Mouse (Mus musculus) embryo, embryonic 10 days (tissue): Measurements from ENCODE around the gene Mcrip1.
"Not testable (repeated sequence)": the region's sequence is repeated elsewhere in the genome, so short reads cannot be mapped to it uniquely, and the experiment has no call there.

ENCODE experiments used
- DNase-seq: peaks from one replicate; pipeline ENCODE4 v3.0.0-alpha.2; 2015; ENCODE audit warnings: low spot score

The Mcrip1 gene

DNA sequence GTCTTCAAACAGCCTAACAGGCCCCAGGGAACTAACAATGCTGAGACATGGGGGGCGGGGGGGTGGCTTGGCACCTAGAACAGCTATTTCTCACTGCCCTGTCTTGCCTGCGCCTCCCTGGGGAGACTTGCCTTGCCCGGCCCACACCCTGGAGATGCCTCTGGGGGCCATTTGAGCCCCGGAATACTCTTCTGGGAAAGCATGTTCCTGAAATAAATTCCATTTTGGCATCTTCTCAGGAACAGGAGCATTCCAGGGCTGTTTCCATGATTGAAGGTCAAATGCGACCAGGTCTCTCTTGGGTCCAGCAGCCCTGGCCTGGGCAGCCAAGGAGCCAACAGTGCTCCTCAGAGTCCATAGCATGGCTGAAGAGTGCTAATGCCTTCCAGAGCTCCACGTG is 7.2 kb downstream of the Mcrip1 start:
- DNase-seq: no peak

DNA sequence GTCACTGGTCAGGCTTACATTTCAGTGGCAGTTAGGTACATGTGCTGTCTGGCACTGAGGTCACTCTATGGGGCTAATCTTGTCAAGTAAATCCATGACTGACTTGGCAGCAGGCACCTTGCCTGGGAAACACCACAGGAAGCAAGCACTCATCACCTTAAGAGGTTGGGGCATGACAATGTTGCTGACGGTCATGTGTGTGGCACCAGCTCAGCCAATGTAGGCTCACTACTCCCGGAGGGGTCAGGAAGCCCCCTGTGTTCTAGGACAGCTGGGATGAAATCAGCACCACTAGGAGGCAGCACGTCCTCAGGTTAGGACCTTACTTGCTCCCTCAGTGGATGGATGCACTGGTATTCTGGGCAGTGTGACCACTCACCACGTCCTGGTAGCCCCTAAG is 7.6 kb downstream of the Mcrip1 start:
- peak; percentile 63 for DNase-seq

GRCm38 (mm10) chr11:120539285-120540014 is 10.1 kb downstream of the Mcrip1 start:
- peak; percentile 42 for DNase-seq

DNA sequence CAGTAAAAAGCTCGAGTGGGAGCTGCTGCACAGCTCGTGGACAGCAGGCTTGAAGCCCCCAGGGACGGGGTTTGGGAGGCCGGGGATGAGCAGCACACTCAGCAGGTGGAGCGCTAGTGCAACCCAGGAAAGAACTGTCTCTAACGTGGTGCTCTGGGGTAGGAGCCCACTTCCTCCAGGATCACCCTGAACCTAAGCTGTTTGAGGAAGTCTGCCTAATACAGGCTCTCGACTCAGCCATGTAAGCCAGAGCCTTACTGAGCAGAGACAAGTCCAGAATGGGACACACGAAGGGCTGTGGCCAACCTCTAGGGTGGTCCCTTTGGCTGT is 10.6 kb downstream of the Mcrip1 start:
- DNase-seq: no peak

DNA sequence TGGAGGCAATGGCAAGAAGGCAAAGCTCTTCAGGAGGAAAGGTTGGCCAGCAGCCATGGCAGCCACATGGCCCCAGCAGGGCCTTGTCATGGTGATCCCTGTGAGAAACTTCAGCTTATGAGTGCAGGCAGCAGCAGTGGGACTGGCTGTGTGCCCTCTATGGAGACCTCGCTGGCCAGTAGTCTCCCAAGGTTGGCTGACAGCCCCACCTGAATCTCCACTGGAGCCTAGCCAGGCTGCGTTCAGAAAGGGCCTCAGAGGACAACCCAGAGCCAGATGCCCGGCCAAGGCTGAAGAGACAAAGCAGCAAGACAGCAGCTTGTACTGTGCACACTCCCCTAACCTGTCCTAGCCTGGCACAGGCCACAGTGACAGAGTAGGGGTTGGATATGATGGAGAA is 11.0 kb downstream of the Mcrip1 start:
- DNase-seq: no peak

GRCm38 (mm10) chr11:120535804-120536203 is 13.7 kb downstream of the Mcrip1 start:
- no peak for DNase-seq

DNA sequence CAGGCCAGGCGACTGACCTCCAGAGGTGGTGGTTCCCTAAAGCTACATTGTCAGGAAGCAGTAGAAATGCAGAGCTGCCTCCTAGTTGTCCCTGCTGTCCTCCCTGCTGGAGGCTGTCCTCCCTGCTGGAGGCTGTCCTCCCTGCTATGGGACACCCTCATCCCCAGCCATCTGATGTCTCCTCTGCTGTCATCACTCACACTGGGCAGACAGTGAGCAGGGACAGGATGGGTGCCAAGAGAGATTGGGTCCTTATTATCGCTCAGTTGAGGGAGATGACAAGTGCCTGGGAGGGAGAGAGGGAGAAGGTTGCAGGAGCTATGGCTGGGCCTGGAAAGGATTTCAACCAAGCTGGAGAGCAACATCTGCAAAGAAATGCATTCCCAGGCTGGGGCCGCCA is 14.4 kb downstream of the Mcrip1 start:
- no peak for DNase-seq

DNA sequence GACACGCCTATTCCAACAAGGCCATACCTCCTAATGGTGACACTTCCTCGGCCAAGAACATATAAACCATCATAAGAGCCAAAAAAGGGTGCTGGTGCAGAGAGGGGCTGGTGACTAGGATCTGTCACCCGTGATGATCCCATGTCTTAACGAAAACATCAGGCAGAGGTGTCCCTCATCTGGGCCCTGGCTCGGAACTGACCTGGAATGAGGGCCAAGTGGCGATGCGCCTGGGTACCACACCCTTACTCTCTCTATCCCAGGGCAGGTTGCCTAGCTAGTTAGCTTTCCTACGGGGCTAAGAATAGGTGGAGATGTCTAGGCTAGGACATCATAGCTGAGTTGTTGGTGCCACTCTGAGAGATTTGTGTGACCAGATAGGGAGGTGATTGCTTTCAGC is 15.4 kb downstream of the Mcrip1 start:
- no peak for DNase-seq

- DNase-seq: no peak
These were observed 17.9 kb downstream of the Mcrip1 start for GRCm38 (mm10) chr11:120531646-120532045.

DNA sequence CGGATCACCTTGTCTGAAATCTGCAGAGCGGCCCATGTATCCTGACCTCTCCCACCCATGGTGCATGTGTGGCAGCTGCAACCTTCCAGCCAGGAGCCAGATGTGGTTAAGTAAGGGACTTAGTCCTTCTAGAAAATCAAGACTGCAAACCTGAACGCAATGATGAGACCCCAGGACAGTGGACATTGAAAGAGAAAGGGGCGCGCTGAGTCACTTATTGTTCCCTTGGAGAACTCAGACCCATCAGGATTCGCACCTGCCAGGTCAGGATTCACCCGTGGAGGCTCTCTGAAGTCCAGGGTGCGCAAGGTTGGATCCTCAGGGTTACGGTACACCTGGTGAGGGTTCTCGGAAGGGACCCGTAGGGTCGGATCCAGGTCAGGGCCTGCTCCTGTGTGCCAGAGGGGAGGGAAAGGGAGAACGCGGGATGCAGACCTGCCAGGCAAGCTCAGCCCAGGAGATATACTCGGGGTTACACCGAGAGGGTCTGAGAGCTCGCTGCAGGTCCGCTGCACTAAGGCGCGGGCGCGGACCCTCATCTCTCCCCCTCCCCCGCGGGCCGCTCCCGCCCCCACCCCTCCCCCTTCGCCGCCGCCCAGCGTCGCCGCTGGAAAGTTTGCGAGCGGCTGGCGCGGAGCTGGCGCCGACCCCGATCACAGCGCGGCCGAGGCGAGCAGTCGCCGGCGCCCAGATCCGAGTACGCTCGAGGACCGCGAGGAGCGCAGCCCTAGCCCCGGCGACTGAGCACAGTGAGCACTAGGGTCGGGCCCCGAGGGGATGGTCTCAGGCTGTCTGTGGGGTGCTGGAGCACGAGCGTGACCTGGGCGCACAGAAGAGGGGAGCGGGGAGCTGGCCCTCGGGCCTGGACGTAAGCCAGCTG is 19.2 kb downstream of the Mcrip1 start, which contains the start of gene Gcgr:
Gene Gcgr, plus strand, starts transcription at position 615 of the 880 bp plus-strand sequence.
- peak; percentile 40 for DNase-seq

DNA sequence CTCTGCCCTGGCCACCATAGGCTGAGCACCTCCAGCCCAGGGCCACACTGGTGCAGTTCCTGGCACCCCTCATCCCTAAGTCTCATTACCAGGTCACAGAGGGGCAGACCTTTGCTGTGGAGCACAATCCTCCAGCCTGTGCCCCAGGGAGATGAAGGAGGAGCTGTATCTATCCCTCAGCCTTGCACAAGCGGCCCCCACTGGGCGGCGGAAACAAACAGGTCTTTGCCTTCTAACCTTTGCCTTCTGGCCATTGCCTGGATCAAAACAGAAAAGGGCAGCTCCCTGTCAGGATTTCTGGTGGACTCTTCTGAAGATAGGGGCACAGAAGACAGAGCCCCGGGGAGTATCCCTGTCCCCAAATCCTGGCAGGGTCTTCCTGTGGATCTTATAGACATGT is 20.6 kb downstream of the Mcrip1 start:
- DNase-seq: no peak

DNA sequence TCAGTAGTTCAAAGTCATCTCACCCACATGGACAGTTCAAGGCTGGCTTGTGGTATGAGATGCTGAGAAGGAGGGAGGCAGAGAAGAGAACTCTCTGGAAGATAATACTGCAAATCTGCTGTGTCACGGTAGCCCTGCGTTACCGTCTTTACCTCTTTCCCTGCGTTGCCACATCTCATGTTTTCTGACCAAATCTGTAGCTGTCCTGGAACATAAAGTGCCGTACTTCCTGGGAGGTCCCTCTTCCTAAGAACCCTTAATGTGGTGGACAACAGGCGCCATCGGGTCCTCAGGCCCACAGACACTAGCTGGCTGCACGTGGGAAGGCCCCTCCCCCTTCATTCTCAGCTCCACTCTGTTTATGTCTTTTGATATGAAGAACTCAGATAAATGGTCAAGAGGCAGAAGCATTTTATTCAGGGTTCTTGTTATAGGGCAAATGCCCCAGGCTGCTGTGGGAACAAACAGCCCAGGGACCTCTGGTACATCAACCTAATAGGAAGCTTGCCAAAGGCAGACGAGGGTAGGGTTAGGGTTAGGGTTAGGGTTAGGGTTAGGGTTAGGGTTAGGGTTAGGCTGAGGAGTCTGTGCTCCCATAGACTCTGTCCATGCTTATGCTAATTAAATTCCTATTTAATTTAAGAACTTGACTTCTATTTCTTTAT is 21.7 kb downstream of the Mcrip1 start:
- no peak for DNase-seq

DNA sequence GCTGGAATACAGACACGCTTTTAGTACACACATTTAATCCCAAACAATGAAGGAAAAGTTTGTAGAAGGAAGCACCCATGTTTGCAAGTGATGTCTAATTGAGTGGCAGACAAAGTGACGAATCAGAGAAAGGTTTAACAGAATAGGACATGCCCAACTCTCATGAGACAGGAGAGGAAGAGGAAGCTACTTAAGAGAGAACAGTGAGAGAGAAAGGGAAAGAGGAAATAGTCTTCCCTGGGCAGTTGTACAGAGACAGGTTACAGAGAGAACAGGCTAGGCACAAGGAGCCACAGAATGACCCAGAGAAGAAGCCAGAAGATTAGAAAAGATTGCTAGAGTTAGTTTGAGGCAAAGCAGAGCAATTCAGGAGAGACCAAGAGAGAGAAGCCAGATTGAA is 23.6 kb downstream of the Mcrip1 start:
- no peak for DNase-seq

GRCm38 (mm10) chr11:120522581-120522980 is 26.9 kb downstream of the Mcrip1 start:
- no peak for DNase-seq

DNA sequence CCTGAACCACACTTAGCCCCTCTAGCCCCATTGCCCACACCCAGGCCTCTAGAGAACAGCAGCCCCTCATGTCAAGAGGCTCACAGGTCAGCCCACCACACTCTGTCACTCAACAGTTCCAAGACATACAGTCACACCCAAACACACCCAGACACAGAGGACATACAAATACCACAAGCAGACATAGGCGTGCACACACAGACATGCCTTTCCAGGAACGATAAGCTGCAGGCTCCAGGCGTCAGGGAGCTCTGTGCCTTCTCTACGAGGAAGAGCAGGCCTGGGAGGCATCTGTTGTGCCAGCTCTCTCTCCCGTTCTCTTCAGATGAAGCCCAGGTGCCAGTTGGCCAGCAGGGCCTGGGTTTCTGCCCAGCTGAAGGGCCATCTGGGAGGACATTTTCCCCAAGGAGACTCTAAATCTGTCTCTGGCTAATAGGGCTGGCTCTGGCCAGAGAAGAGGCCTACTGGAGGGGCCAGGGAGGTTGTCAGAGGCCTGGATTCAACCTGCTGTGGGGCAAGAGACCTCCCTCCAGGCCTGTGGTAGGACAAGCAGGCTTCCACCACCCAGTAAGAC is 28.5 kb downstream of the Mcrip1 start:
- no peak for DNase-seq

DNA sequence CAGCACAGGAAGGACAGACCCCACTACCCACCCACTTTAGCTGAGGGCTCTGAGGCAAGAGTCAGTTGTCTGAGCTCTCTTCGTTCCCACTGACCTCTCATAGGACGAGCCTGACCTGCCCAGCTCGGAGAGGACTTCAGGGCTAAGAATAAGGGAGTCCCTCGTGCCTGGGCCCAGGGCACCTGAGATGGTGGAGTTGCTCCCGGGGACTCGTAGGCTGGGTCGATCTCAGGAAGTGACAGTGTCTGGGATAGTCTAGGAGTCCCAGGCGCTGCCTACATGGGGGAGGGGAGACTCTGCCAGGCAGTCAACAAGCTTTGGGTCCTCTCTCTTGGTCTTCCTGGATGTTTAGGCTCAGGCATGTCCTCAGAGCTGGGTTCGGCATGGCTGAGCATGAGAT is 29.0 kb downstream of the Mcrip1 start:
- no peak for DNase-seq

DNA sequence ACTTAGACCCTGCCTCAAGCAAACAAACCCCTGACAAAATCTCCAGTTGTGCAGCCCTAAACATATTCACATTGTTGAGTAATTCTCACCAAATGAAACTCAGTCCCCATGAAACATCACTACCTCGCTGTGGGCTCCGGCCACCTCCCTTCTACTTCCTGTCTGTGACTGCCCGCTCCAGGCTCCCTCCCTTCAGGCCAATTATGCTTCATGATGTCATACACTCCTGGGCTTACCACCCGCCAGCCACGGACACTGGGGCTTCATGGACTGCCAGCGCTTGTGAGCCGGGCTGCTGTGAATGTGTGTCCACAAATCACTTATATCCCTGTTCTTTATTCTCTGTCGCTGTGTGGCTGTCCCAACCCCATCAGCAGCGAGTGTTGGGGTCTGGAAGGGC is 29.8 kb downstream of the Mcrip1 start:
- no peak for DNase-seq

DNA sequence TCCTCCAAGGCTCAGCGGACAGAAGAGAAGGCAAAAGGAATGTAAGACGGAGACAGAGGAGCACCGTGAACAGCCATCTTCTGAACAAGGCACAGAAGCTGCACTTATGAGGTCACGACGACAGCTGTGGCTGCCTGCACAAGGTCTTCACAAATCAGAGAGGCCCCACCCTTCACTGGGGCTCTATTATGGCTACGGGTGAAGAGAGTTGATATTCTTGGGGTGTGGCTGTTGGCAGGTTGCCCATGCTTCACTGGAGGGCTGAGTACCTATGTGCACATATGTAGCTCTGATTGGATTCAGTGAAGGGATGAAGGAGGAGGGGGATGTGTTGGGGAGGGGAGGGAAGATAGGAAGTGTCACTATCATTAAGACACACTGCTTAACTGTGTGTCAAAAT is 31.0 kb downstream of the Mcrip1 start:
- no peak for DNase-seq

DNA sequence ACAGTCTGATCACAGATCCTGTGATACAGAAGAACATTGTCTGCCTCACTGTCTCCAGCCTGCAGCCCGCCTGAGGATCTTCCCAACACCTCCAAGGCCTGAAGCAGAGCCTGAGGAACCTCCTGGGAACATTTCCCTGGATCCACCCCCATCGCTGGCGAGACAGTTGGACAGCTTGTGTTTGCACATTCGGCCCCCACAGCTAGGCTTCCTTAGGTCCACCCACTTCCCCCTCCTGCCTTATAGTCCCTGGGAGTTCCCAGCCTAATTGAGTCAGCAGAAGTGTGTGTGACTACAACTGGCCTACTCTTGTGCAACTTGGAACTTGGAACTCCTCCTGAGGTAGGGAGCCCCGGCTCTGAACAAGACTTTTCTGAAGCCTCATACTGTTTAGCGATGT is 31.5 kb downstream of the Mcrip1 start:
- no peak for DNase-seq

GRCm38 (mm10) chr11:120517147-120517546 is 32.4 kb downstream of the Mcrip1 start:
- DNase-seq: no peak

DNA sequence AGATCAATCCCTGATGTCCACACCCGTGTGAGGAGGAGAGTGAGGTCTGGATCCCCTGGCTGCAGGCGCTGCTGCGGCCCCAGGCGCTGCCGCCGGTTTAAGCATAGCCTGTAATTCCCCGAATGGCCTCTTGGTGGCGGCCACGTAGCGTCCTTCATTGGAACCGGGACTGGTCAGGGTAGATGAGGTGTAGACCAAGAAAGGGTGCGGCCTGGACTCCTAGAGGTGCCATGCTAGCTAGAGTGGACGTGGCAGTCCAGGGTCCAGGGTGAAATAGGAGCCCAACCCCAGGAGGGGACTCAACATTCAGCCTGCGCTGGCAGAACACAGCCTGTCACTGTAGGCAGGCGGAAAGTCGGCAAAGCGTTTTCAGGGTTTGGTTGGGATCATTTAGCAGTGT is 33.9 kb downstream of the Mcrip1 start:
- DNase-seq: peak; percentile 91

GRCm38 (mm10) chr11:120514262-120514661 is 35.3 kb downstream of the Mcrip1 start:
- DNase-seq: not testable (repeated sequence)
